Comparison of ENCODE assay signal across 9 mouse cellular contexts in genomic region chr12:78980683-78981091, GRCm38 (mm10). TPM values are rescaled to one million over a fixed set of nuclear protein-coding genes. Genes with fewer than 3 reads are reported as not detected.
DNase-seq lines count a peak whose midpoint lies in the region; ATAC-seq and TF ChIP-seq lines count a peak whose summit lies in the region.
"Had no signal": no experiment of that assay in that cellular context is flagged by ENCODE, and none has a peak within 500 bp of the region (broad histone marks: within the 10 kb centered on the region; RNA-seq: fewer than 3 reads in every experiment).

No protein-coding gene starts in this region.

- no peaks in the 10 kb centered on the region for H3K27me3 ChIP-seq in kidney, embryonic 16.5 days (ENCODE audit: insufficient read depth, low read length)
- H3K27me3 ChIP-seq in kidney, postnatal 0 days (ENCODE audit: insufficient read depth, low read length) = no peaks in the 10 kb centered on the region
- H3K27me3 ChIP-seq: limb, embryonic 12.5 days had no signal

- H3K4me3 ChIP-seq in kidney, embryonic 16.5 days (ENCODE audit: low read length) = no peak overlapping the region
- peak overlapping the region; percentile 7; the same call in 1 of the 2 replicates for H3K4me3 ChIP-seq in cortical plate, adult 2 months (ENCODE audit: insufficient read depth, low read length)
- H3K4me3 ChIP-seq in kidney, postnatal 0 days (replicated peaks; ENCODE audit: low read depth, low read length) = no peak overlapping the region
- H3K4me3 ChIP-seq: limb, embryonic 12.5 days had no signal

- no peak overlapping the region for H3K9ac ChIP-seq in kidney, embryonic 16.5 days (replicated peaks; ENCODE audit: low read length)
- no peak overlapping the region for H3K9ac ChIP-seq in kidney, postnatal 0 days (ENCODE audit: low read depth, low read length)
- H3K9ac ChIP-seq: limb, embryonic 12.5 days had no signal

- no peaks in the 10 kb centered on the region for H3K9me3 ChIP-seq in kidney, embryonic 16.5 days (ENCODE audit: low read length)
- H3K9me3 ChIP-seq in kidney, postnatal 0 days (replicated peaks; ENCODE audit: low read length) = no peaks in the 10 kb centered on the region
- H3K9me3 ChIP-seq: limb, embryonic 12.5 days had no signal

- DNase-seq in kidney, adult 18-20 months = peak; percentile 29
- DNase-seq in kidney, postnatal 0 days (ENCODE audit: low spot score) = peak; percentile 31
- peak; percentile 66 for DNase-seq in thymus, postnatal 4 days
- DNase-seq in testis, postnatal 10 days (ENCODE audit: low spot score) = no peak
- no peak for DNase-seq in urinary bladder, postnatal 25 days (ENCODE audit: low spot score)

- ATAC-seq in kidney, embryonic 16.5 days (ENCODE audit: low FRiP score, low TSS enrichment) = no peak
- no peak for ATAC-seq in kidney, postnatal 0 days (replicated peaks; ENCODE audit: low FRiP score, low read depth)
- ATAC-seq in megakaryocyte progenitor cell, adult 5-6 weeks (replicated peaks; ENCODE audit: poor library complexity) = peak; percentile 87

- no peaks in the 10 kb centered on the region for H3K4me1 ChIP-seq in kidney, embryonic 16.5 days (ENCODE audit: insufficient read depth, low read length)
- H3K4me1 ChIP-seq in cortical plate, adult 2 months (ENCODE audit: control insufficient read depth, insufficient read depth, low read length) = peaks cover 11% of the 10 kb centered on the region
- H3K4me1 ChIP-seq in kidney, postnatal 0 days (replicated peaks; ENCODE audit: insufficient read depth, low read length) = no peaks in the 10 kb centered on the region
- H3K4me1 ChIP-seq: limb, embryonic 12.5 days had no signal

- WGBS in kidney, embryonic 16.5 days = 58% methylated on average over 5 of the region's 5 CpGs
- 58% methylated on average over 5 of the region's 5 CpGs for WGBS in kidney, postnatal 0 days

- no peak overlapping the region for H3K4me2 ChIP-seq in kidney, embryonic 16.5 days (replicated peaks; ENCODE audit: low read depth, low read length)
- peak overlapping the region; percentile 28; the same call in 1 of the 2 replicates for H3K4me2 ChIP-seq in kidney, postnatal 0 days (ENCODE audit: low read length)
- H3K4me2 ChIP-seq: limb, embryonic 12.5 days had no signal

- no peaks in the 10 kb centered on the region for H3K36me3 ChIP-seq in kidney, embryonic 16.5 days (ENCODE audit: insufficient read depth, low read length)
- H3K36me3 ChIP-seq in kidney, postnatal 0 days (ENCODE audit: insufficient read depth, low read length) = no peaks in the 10 kb centered on the region
- H3K36me3 ChIP-seq: limb, embryonic 12.5 days had no signal

- no peak for TF ChIP-seq POLR2A in cortical plate, adult 2 months (IDR thresholded peaks at IDR 0.05; ENCODE audit: extremely low read depth, insufficient read depth, low read length)

- H3K27ac ChIP-seq in kidney, embryonic 16.5 days (ENCODE audit: low read length) = no peak overlapping the region
- H3K27ac ChIP-seq in cortical plate, adult 2 months (ENCODE audit: insufficient read depth, low read length) = peak overlapping the region; percentile 62; the same call in 1 of the 2 replicates
- H3K27ac ChIP-seq in kidney, postnatal 0 days = 0 out of 2 replicates have a peak overlapping the region, but pooled peaks have one; percentile 42
- H3K27ac ChIP-seq: limb, embryonic 12.5 days had no signal

- TF ChIP-seq CTCF in cortical plate, adult 2 months (IDR thresholded peaks at IDR 0.05; ENCODE audit: extremely low read depth, insufficient read depth, low read length) = no peak
- no peak for TF ChIP-seq CTCF in kidney, postnatal 0 days (IDR thresholded peaks at IDR 0.05; ENCODE audit: low read depth)

RNA-seq across cellular contexts. Expression of gene Tmem229b, which starts 26.7 kb away (rescaled TPM):
- 4.7 and 5.3 TPM in 2 replicates for polyA plus RNA-seq in kidney, embryonic 16.5 days (2015; fragmentation: Nextera tagmentation; extraction: Ambion mirVana)
- 20.9 and 21.5 TPM in 2 replicates for polyA plus RNA-seq in cortical plate, adult 2 months (2012; rRNA removed)
- 3.3 TPM in 2 replicates for polyA plus RNA-seq in kidney, postnatal 0 days (2015; fragmentation: Nextera tagmentation; extraction: Ambion mirVana)
- 73.3 and 75.4 TPM in 2 replicates for total RNA-seq in megakaryocyte progenitor cell, adult 5-6 weeks (2015)
- 84.1 and 102 TPM in 2 replicates for total RNA-seq in megakaryocyte progenitor cell, adult 5-6 weeks (2017)

RNA-seq across cellular contexts. Expression of gene Plekhh1, which starts 48.3 kb away (rescaled TPM):
- polyA plus RNA-seq in kidney, embryonic 16.5 days (2015; fragmentation: Nextera tagmentation; extraction: Ambion mirVana) = 6.5 and 7.4 TPM in 2 replicates
- 19.5 and 22.3 TPM in 2 replicates for polyA plus RNA-seq in cortical plate, adult 2 months (2012; rRNA removed)
- polyA plus RNA-seq in kidney, postnatal 0 days (2015; fragmentation: Nextera tagmentation; extraction: Ambion mirVana) = 5.8 and 6.0 TPM in 2 replicates
- total RNA-seq in megakaryocyte progenitor cell, adult 5-6 weeks (2015) = 0.22 and 0.25 TPM in 2 replicates
- total RNA-seq in megakaryocyte progenitor cell, adult 5-6 weeks (2017) = 0.24 and 0.25 TPM in 2 replicates

Comparison
In these comparisons a context has a peak if more than half of its experiments do, and no peak if none do; other contexts are left out.
1. DNase-seq: peak in kidney, adult 18-20 months (single experiment), kidney, postnatal 0 days (single experiment) and thymus, postnatal 4 days (single experiment); none in testis, postnatal 10 days (single experiment) and urinary bladder, postnatal 25 days (single experiment).